Mouse (Mus musculus) cortical plate, adult 2 months (tissue): ENCODE results near the gene Tbxas1.

Experiments
- CTCF ChIP-seq: fragments of 200-500 bp; IDR thresholded peaks from 2 replicates; pipeline ENCODE4 v1.5.1; 2011; ENCODE audit warnings: mild to moderate bottlenecking, control low read depth, low read length; ENCODE audit not compliant: insufficient read depth; ENCODE audit errors: extremely low read depth
- POLR2A ChIP-seq: fragments of 200-500 bp; IDR thresholded peaks from 2 replicates; pipeline ENCODE4 v1.6.1; 2011; ENCODE audit warnings: mild to moderate bottlenecking, low read length, control low read depth; ENCODE audit not compliant: insufficient read depth; ENCODE audit errors: extremely low read depth

DNA sequence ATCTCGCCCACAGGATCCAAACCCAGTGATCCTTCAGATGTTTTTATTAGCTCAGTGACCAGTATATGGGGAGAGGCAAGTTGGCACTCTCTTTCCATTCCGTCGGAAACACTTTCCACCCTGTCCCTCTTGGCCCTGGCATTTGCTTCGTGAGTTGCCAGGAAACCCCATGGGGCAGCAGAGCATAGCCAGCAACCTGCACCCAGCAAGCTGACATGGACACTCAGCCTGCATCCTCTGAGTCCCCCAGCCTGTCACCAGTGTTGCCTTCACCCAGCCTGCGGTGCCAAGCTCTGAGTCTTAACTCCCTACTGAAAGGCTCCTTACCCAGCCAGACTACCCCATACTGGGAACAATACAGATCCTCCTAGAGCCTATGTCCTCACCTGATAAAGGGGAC is 173.9 kb downstream of the Tbxas1 start:
- TF ChIP-seq CTCF = no peak
- TF ChIP-seq POLR2A = no peak
